Mouse (Mus musculus) neural tube, embryonic 12.5 days (tissue): ENCODE results near the gene Cyb561a3. TPM values are rescaled to one million over a fixed set of nuclear protein-coding genes. Genes with fewer than 3 reads are reported as not detected.

Experiments
- ATAC-seq: fragments of 200-750 bp; cut with Nextera tagmentation; 2 replicates; pipeline ENCODE4 v1.8.0; 2017; ENCODE audit warnings: low read depth, mild to moderate bottlenecking, moderate TSS enrichment, moderate library complexity; ENCODE audit not compliant: low FRiP score
- H3K27ac ChIP-seq: fragments of 300-500 bp; sonication (generic); 2 replicates; pipeline ENCODE4 v1.5.1; 2016
- H3K27me3 ChIP-seq: fragments of 300-500 bp; sonication (generic); replicated peaks from 2 replicates; pipeline ENCODE4 v1.6.1; 2016; ENCODE audit warnings: mild to moderate bottlenecking
- H3K36me3 ChIP-seq: fragments of 300-500 bp; sonication (generic); 2 replicates; pipeline ENCODE4 v1.6.1; 2016; ENCODE audit warnings: mild to moderate bottlenecking
- H3K4me1 ChIP-seq: fragments of 300-500 bp; sonication (generic); 2 replicates; pipeline ENCODE4 v1.6.1; 2016
- H3K4me2 ChIP-seq: fragments of 300-500 bp; sonication (generic); replicated peaks from 2 replicates; pipeline ENCODE4 v1.6.1; 2016; ENCODE audit warnings: mild to moderate bottlenecking
- H3K4me3 ChIP-seq: fragments of 300-500 bp; sonication (generic); 2 replicates; pipeline ENCODE4 v1.5.1; 2016
- H3K9ac ChIP-seq: fragments of 300-500 bp; sonication (generic); 2 replicates; pipeline ENCODE4 v1.6.1; 2016; ENCODE audit warnings: mild to moderate bottlenecking
- H3K9me3 ChIP-seq: fragments of 300-500 bp; sonication (generic); 2 replicates; pipeline ENCODE4 v1.6.1; 2016; ENCODE audit warnings: mild to moderate bottlenecking
- WGBS: fragments of 180-500 bp; shearing (Covaris S2); methylation state at CpG from one replicate; pipeline ENCODE4 v1.1.7; 2016; 5-methylcytosine and 5-hydroxymethylcytosine counted together
- polyA plus RNA-seq: library from polyadenylated mRNA; unstranded; fragments of >200 nt; fragmentation: Nextera tagmentation; extraction: Ambion mirVana; gene quantifications from 2 replicates; pipeline ENCODE4 v1.2.1, GENCODE M21; 2016

Gene Cyb561a3
- polyA plus RNA-seq, 1 experiment from 2014 or later: 16.6 TPM

- 80% methylated on average over 4 of the region's 4 CpGs for WGBS
- H3K9me3 ChIP-seq: no peaks in the 10 kb centered on the region
- H3K4me1 ChIP-seq: no peaks in the 10 kb centered on the region
- no peak overlapping the region for H3K27ac ChIP-seq
- no peak overlapping the region for H3K9ac ChIP-seq
- H3K4me2 ChIP-seq: no peak overlapping the region
- H3K36me3 ChIP-seq: peaks cover 15% of the 10 kb centered on the region; the same call in 1 of the 2 replicates
- H3K27me3 ChIP-seq: no peaks in the 10 kb centered on the region
- H3K4me3 ChIP-seq: no peak overlapping the region
- no peak for ATAC-seq
These were observed 11.8 kb upstream of the Cyb561a3 start for GRCm38 (mm10) chr19:10565217-10565616.

- WGBS: 96% methylated on average over 6 of the region's 6 CpGs
- Histone ChIP-seq H3K27ac (no peak overlapping the region), H3K36me3 (peaks cover 52% of the 10 kb centered on the region), H3K9me3 (no peaks in the 10 kb centered on the region), H3K9ac (no peak overlapping the region), H3K4me2 (no peak overlapping the region), H3K27me3 (no peaks in the 10 kb centered on the region), H3K4me1 (no peaks in the 10 kb centered on the region), H3K4me3 (no peak overlapping the region)
- no peak for ATAC-seq
These were observed 7.3 kb upstream of the Cyb561a3 start for GRCm38 (mm10) chr19:10569627-10570026.

- H3K27me3 ChIP-seq: no peaks in the 10 kb centered on the region
- no peak overlapping the region for H3K9ac ChIP-seq
- peaks cover 11% of the 10 kb centered on the region for H3K4me1 ChIP-seq
- H3K4me2 ChIP-seq: no peak overlapping the region
- peaks cover 7% of the 10 kb centered on the region for H3K36me3 ChIP-seq
- H3K27ac ChIP-seq: no peak overlapping the region
- WGBS: 84% methylated on average over 3 of the region's 3 CpGs
- H3K4me3 ChIP-seq: no peak overlapping the region
- ATAC-seq: no peak
- H3K9me3 ChIP-seq: no peaks in the 10 kb centered on the region
These were observed 3.1 kb downstream of the Cyb561a3 start for GRCm38 (mm10) chr19:10580102-10580501.

DNA sequence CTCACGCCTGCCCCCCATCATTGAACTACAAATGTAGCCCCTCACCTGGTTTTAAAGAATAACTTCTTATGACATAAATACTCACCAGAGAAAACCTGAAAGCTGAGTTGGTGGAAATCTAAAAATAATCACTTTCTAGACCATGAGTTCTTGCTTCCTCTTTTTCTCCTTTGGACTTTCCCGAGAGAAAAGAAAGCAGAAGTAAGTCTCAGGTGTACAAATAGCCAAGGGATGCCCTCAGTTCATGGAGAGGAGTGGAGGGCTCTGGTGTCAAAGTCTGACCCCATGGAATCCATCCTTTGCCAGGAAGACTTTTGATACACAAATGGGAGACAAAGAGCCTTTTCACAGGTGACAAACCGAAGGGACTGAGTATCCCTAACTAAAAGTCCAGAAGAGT is 3.8 kb downstream of the Cyb561a3 start:
- Histone ChIP-seq H3K4me2 (no peak overlapping the region), H3K27ac (no peak overlapping the region), H3K4me1 (peaks cover 11% of the 10 kb centered on the region), H3K36me3 (0 out of 2 replicates have a peak, but pooled peaks cover 6% of the 10 kb centered on the region), H3K4me3 (no peak overlapping the region), H3K9me3 (no peaks in the 10 kb centered on the region), H3K9ac (no peak overlapping the region), H3K27me3 (no peaks in the 10 kb centered on the region)
- no peak for ATAC-seq
- 80% methylated on average over 3 of the region's 3 CpGs for WGBS

DNA sequence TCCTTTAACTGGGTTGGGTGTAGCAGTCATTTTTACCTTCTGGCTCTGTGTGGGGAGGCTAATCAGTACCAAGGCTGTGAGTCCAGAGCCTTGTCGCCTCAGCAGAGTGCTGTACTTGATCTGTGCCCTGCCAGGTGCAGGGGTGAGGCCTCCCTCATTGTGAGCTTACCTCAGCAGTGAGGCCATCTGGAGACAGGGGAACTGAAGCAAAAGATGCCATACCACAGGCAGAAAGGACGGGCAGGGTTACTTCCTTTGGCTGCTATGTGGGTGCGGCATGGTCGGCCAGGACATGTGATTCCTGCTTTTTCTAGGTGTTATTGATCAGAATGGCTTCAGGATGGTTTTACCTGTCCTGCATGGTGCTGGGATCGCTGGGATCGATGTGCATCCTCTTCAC is 5.0 kb downstream of the Cyb561a3 start:
- 86% methylated on average over 6 of the region's 6 CpGs for WGBS
- ATAC-seq: no peak
- no peak overlapping the region for H3K27ac ChIP-seq

GRCm38 (mm10) chr19:10583550-10584146 is 6.7 kb downstream of the Cyb561a3 start:
- whole genome bisulfite sequencing: 78% methylated on average over 7 of the region's 7 CpGs
- Histone ChIP-seq H3K9ac (no peak overlapping the region), H3K4me1 (no peaks in the 10 kb centered on the region), H3K27me3 (no peaks in the 10 kb centered on the region), H3K36me3 (0 out of 2 replicates have a peak, but pooled peaks cover 9% of the 10 kb centered on the region), H3K4me2 (no peak overlapping the region), H3K9me3 (no peaks in the 10 kb centered on the region), H3K27ac (no peak overlapping the region), H3K4me3 (no peak overlapping the region)
- ATAC-seq: no peak

More for the DNA sequence above, 5.0 kb downstream of the Cyb561a3 start:
- peaks cover 6% of the 10 kb centered on the region; the same call in 1 of the 2 replicates for H3K4me1 ChIP-seq
- H3K36me3 ChIP-seq: 0 out of 2 replicates have a peak, but pooled peaks cover 6% of the 10 kb centered on the region
- no peak overlapping the region for H3K9ac ChIP-seq
- no peaks in the 10 kb centered on the region for H3K9me3 ChIP-seq
- no peaks in the 10 kb centered on the region for H3K27me3 ChIP-seq
- no peak overlapping the region for H3K4me3 ChIP-seq
- H3K4me2 ChIP-seq: no peak overlapping the region

- no peak overlapping the region for H3K4me2 ChIP-seq
- H3K27ac ChIP-seq: no peak overlapping the region
- 91% methylated on average over 8 of the region's 8 CpGs for WGBS
- no peak for ATAC-seq
- no peaks in the 10 kb centered on the region for H3K27me3 ChIP-seq
- peaks cover 16% of the 10 kb centered on the region; the same call in 1 of the 2 replicates for H3K36me3 ChIP-seq
- H3K4me1 ChIP-seq: no peaks in the 10 kb centered on the region
- no peaks in the 10 kb centered on the region for H3K9me3 ChIP-seq
- no peak overlapping the region for H3K4me3 ChIP-seq
- H3K9ac ChIP-seq: no peak overlapping the region
These were observed 8.1 kb downstream of the Cyb561a3 start for GRCm38 (mm10) chr19:10585112-10585511.

DNA sequence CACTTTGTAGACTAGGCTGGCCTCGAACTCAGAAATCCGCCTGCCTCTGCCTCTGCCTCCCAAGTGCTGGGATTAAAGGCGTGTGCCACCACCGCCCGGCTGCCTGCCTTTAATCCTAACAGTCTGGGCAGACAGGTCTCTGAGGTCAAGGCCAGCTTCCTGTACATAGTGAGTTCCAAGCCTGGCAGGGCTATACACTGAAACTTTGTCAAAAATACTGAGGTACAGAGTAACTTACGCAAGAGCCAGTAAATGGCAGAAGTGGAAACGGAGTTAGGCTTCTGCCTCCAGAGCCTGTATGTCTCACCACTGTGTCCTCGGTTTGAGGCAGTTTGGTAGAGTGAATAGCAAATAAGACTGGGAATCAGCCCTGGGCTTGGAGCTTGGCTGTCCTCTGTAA is 10.3 kb downstream of the Cyb561a3 start:
- Histone ChIP-seq H3K27ac (no peak overlapping the region), H3K4me3 (no peak overlapping the region), H3K4me2 (no peak overlapping the region), H3K9me3 (no peaks in the 10 kb centered on the region), H3K36me3 (peaks cover 20% of the 10 kb centered on the region; the same call in 1 of the 2 replicates), H3K9ac (no peak overlapping the region), H3K4me1 (no peaks in the 10 kb centered on the region), H3K27me3 (no peaks in the 10 kb centered on the region)
- WGBS: 91% methylated on average over 8 of the region's 8 CpGs
- ATAC-seq: no peak

DNA sequence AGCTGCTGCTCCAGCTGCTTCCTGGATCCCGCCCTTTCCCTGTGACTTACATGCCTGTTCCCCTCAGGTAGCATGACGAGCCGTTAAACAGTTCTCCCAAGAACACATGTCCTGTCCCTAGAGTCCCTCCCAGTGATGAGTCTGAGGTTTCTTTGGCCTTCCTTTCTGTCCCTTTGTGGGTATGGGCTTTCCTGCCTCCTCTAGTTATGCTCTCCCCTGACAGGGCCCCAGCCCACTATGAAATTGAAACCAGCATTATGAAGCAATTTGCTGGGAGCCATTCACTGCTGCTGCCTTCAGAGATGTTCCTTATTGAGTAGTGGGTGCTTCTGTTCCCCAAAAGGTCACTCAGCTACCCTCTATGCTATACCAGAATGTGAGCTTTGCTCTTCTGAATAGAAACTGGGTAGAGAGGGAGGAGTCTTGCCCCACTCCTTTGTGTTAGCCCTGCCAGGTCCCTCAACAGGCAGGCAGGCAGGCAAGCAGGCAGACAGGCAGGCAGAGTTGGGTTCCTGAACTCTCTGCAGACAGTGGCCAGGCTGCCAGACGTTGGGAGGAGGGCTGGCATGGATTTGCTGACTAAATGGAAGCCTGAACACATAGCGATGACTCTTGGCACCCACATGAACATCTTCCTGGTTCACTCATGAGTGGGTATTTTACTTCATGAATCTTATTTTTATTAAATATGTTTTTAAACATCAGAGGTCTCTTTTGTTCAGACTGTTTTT is 12.3 kb downstream of the Cyb561a3 start:
- Histone ChIP-seq H3K36me3 (peaks cover 33% of the 10 kb centered on the region), H3K27ac (no peak overlapping the region), H3K27me3 (no peaks in the 10 kb centered on the region), H3K4me2 (no peak overlapping the region), H3K9ac (no peak overlapping the region), H3K9me3 (no peaks in the 10 kb centered on the region), H3K4me1 (no peaks in the 10 kb centered on the region), H3K4me3 (no peak overlapping the region)
- no peak for ATAC-seq
- WGBS: 72% methylated on average over 5 of the region's 5 CpGs

GRCm38 (mm10) chr19:10590301-10590700 is 13.3 kb downstream of the Cyb561a3 start:
- H3K9ac ChIP-seq: no peak overlapping the region
- no peak overlapping the region for H3K4me3 ChIP-seq
- H3K27ac ChIP-seq: no peak overlapping the region
- H3K27me3 ChIP-seq: no peaks in the 10 kb centered on the region
- peaks cover 43% of the 10 kb centered on the region for H3K36me3 ChIP-seq
- no peaks in the 10 kb centered on the region for H3K9me3 ChIP-seq
- WGBS: 67% methylated on average over 3 of the region's 3 CpGs
- H3K4me2 ChIP-seq: no peak overlapping the region
- no peak for ATAC-seq
- no peaks in the 10 kb centered on the region for H3K4me1 ChIP-seq

DNA sequence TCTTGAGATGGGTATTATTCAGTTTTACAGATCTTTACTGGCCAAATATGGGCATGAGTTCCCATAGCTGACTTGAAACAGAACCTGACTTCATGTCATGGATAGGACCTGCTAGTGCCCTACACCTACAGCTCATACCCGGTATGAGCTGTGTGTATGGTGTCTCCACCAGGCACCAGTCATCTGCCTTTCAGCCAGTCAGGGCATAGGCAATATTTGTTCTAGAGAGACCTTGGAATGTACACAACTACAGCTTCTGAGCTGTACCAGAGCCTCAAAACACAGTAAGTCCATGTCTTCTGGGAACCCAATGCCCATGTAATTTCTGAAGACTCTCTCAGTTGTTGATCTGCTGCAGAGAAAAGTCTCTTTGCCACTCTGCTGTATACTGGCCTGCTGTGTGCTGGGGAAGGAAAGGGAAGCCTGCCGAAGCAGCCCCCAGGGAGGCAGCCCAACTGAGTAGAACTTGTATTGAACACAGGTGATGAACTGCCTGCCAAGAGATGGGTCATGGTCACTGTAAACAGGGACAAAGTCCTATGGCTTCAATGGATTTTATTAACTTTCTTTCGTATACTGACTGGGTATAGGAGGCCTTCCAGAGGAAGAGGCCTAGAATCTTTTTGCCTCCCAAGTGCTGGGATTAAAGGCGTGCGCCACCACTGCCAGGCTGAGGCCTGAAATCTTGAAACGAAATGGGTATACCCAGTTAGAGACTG is 14.8 kb downstream of the Cyb561a3 start:
- no peak overlapping the region for H3K27ac ChIP-seq
- H3K9ac ChIP-seq: no peak overlapping the region
- WGBS: 93% methylated on average over 6 of the region's 6 CpGs
- no peak overlapping the region for H3K4me2 ChIP-seq
- H3K36me3 ChIP-seq: peaks cover 47% of the 10 kb centered on the region
- ATAC-seq: no peak
- H3K4me1 ChIP-seq: no peaks in the 10 kb centered on the region
- no peaks in the 10 kb centered on the region for H3K27me3 ChIP-seq
- no peak overlapping the region for H3K4me3 ChIP-seq
- H3K9me3 ChIP-seq: no peaks in the 10 kb centered on the region

- H3K4me2 ChIP-seq: no peak overlapping the region
- no peak for ATAC-seq
- H3K27me3 ChIP-seq: no peaks in the 10 kb centered on the region
- 38% methylated on average over 3 of the region's 3 CpGs for WGBS
- H3K27ac ChIP-seq: no peak overlapping the region
- no peak overlapping the region for H3K4me3 ChIP-seq
- H3K36me3 ChIP-seq: peaks cover 39% of the 10 kb centered on the region
- H3K9me3 ChIP-seq: no peaks in the 10 kb centered on the region
- H3K9ac ChIP-seq: no peak overlapping the region
- H3K4me1 ChIP-seq: peaks cover 6% of the 10 kb centered on the region; the same call in 1 of the 2 replicates
These were observed 21.2 kb downstream of the Cyb561a3 start for GRCm38 (mm10) chr19:10598188-10598587.
